Mouse (Mus musculus): ENCODE measurements around the gene Tnni2. TPM values are rescaled to one million over a fixed set of nuclear protein-coding genes. Genes with fewer than 3 reads are reported as not detected.

Tnni2 gene
- total and polyA plus RNA-seq, 3 experiments, result 1.0 to 3.5 TPM; not detected in 1

GRCm38 (mm10) chr7:142483136-142483535, 41.5 kb downstream of the Tnni2 start:
- H3K27me3 ChIP-seq (ENCODE audit: insufficient read depth, low read length), result peaks cover 31% of the 10 kb centered on the region
- DNase-seq (ENCODE audit: low spot score) (no peak), ATAC-seq (ENCODE audit: extremely low read depth, insufficient number of reproducible peaks, low FRiP score, poor library complexity, severe bottlenecking) (no peak)
- TF ChIP-seq CTCF (IDR thresholded peaks at IDR 0.05; ENCODE audit: low read depth, low read length), result no peak
- no peak for TF ChIP-seq TAL1 (conservative IDR thresholded peaks at IDR 0.05; ENCODE audit: low read depth, low read length)
- no peak for TF ChIP-seq GATA1 (IDR thresholded peaks at IDR 0.05; ENCODE audit: borderline replicate concordance, low read length)
- no peak for TF ChIP-seq POLR2AphosphoS5 (IDR thresholded peaks at IDR 0.05; ENCODE audit: insufficient replicate concordance, low read depth, low read length)
- no peak for TF ChIP-seq GATA2 (IDR thresholded peaks at IDR 0.05; ENCODE audit: borderline replicate concordance, low read depth, low read length)
- no peak overlapping the region for H3K4me3 ChIP-seq (ENCODE audit: low read depth, low read length)
- no peaks in the 10 kb centered on the region for H3K4me1 ChIP-seq (ENCODE audit: insufficient read depth, low read depth, low read length)
- no peaks in the 10 kb centered on the region for H3K36me3 ChIP-seq (replicated peaks)
- H3K9me3 ChIP-seq (replicated peaks), result no peaks in the 10 kb centered on the region

DNA sequence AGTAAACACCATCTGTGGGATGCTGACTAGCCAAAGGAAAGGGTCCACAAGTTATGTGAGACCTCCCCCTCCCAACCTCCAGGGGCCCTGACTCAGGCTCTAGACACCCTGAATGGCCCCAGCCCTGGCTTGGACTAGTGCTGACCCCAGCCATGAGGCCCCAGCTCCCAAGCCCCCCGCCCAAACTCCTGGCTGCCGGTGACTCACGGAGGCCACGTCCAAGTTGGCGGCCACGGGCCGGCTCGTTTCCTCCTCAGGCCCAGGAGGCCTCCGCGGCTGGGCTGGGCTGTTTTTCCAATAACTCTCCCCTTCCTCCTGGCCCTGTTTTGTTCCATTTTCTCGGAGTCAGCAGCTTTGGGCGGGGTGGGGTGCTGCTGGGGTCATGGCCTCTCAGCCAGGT, 43.2 kb downstream of the Tnni2 start:
- Histone ChIP-seq H3K27me3 (ENCODE audit: insufficient read depth, low read length) (peaks cover 36% of the 10 kb centered on the region), H3K9me3 (replicated peaks) (no peaks in the 10 kb centered on the region), H3K36me3 (replicated peaks) (no peaks in the 10 kb centered on the region), H3K4me1 (ENCODE audit: insufficient read depth, low read depth, low read length) (no peaks in the 10 kb centered on the region), H3K4me3 (ENCODE audit: low read depth, low read length) (no peak overlapping the region)
- DNase-seq (ENCODE audit: low spot score) (no peak), ATAC-seq (ENCODE audit: extremely low read depth, insufficient number of reproducible peaks, low FRiP score, poor library complexity, severe bottlenecking) (no peak)
- TF ChIP-seq GATA1 (IDR thresholded peaks at IDR 0.05; ENCODE audit: borderline replicate concordance, low read length) (no peak), GATA2 (IDR thresholded peaks at IDR 0.05; ENCODE audit: borderline replicate concordance, low read depth, low read length) (no peak), POLR2AphosphoS5 (IDR thresholded peaks at IDR 0.05; ENCODE audit: insufficient replicate concordance, low read depth, low read length) (no peak), CTCF (IDR thresholded peaks at IDR 0.05; ENCODE audit: low read depth, low read length) (no peak)

DNA sequence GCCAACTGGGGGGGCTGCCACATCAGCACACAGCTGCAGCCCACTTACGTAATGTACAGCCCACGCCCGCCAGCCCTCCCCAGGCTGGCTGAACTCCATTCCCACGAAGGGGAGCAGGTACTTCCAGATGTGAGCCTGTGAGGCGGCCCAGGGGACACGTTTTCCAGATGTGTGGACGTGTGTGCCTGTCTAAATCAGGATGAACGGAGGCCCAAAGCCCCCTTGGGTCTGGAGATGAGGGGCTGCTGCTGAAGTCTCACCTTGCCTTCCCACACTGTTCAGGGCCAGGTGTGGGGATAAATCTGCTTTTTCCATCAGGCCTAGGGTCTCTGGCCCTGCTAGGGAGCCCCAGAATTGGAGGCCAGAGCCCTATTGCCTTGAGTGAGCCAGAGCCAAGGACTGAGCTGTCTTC, 45.1 kb downstream of the Tnni2 start:
- H3K4me1 ChIP-seq (ENCODE audit: insufficient read depth, low read depth, low read length), result no peaks in the 10 kb centered on the region
- H3K36me3 ChIP-seq (replicated peaks), result no peaks in the 10 kb centered on the region

GRCm38 (mm10) chr7:142487341-142487859, 45.8 kb downstream of the Tnni2 start:
- Histone ChIP-seq H3K9me3 (replicated peaks) (no peaks in the 10 kb centered on the region), H3K36me3 (replicated peaks) (no peaks in the 10 kb centered on the region), H3K4me1 (ENCODE audit: insufficient read depth, low read depth, low read length) (no peaks in the 10 kb centered on the region), H3K27me3 (ENCODE audit: insufficient read depth, low read length) (peaks cover 31% of the 10 kb centered on the region), H3K4me3 (ENCODE audit: low read depth, low read length) (no peak overlapping the region)
- ATAC-seq (ENCODE audit: extremely low read depth, insufficient number of reproducible peaks, low FRiP score, poor library complexity, severe bottlenecking) (no peak), DNase-seq (ENCODE audit: low spot score) (no peak)
- TF ChIP-seq GATA2 (IDR thresholded peaks at IDR 0.05; ENCODE audit: borderline replicate concordance, low read depth, low read length), result no peak
- no peak for TF ChIP-seq GATA1 (IDR thresholded peaks at IDR 0.05; ENCODE audit: borderline replicate concordance, low read length)
- TF ChIP-seq CTCF (IDR thresholded peaks at IDR 0.05; ENCODE audit: low read depth, low read length), result no peak
- no peak for TF ChIP-seq TAL1 (conservative IDR thresholded peaks at IDR 0.05; ENCODE audit: low read depth, low read length)
- TF ChIP-seq POLR2AphosphoS5 (IDR thresholded peaks at IDR 0.05; ENCODE audit: insufficient replicate concordance, low read depth, low read length), result no peak

More for the DNA sequence above, 45.1 kb downstream of the Tnni2 start:
- H3K27me3 ChIP-seq (ENCODE audit: insufficient read depth, low read length), result peaks cover 31% of the 10 kb centered on the region
- no peak overlapping the region for H3K4me3 ChIP-seq (ENCODE audit: low read depth, low read length)
- DNase-seq (ENCODE audit: low spot score) (no peak), ATAC-seq (ENCODE audit: extremely low read depth, insufficient number of reproducible peaks, low FRiP score, poor library complexity, severe bottlenecking) (no peak)
- no peak for TF ChIP-seq GATA1 (IDR thresholded peaks at IDR 0.05; ENCODE audit: borderline replicate concordance, low read length)
- TF ChIP-seq GATA2 (IDR thresholded peaks at IDR 0.05; ENCODE audit: borderline replicate concordance, low read depth, low read length), result no peak
- TF ChIP-seq CTCF (IDR thresholded peaks at IDR 0.05; ENCODE audit: low read depth, low read length), result no peak
- TF ChIP-seq TAL1 (conservative IDR thresholded peaks at IDR 0.05; ENCODE audit: low read depth, low read length), result no peak
- TF ChIP-seq POLR2AphosphoS5 (IDR thresholded peaks at IDR 0.05; ENCODE audit: insufficient replicate concordance, low read depth, low read length), result no peak
- no peaks in the 10 kb centered on the region for H3K9me3 ChIP-seq (replicated peaks)

DNA sequence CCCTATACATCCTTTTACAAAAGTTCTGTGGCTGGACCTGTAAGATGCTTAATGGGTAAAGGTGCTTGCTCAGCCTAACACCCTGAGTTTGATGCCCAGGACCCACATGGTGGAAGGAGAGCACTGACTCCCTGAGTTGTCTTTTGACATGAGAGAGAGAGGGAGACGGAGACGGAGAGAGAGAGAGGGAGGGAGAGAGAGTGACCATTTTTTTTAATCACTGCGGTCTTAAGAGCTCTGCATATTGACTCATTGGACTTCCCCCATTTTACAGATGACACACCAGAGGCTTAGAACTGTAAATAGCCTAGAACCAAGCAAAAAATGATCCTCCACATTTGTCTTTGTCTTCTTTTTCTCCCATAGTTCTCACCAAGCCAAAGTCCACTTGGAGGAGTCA, 46.4 kb downstream of the Tnni2 start:
- DNase-seq (ENCODE audit: low spot score), result no peak
- TF ChIP-seq TAL1 (conservative IDR thresholded peaks at IDR 0.05; ENCODE audit: low read depth, low read length) (no peak), POLR2AphosphoS5 (IDR thresholded peaks at IDR 0.05; ENCODE audit: insufficient replicate concordance, low read depth, low read length) (no peak), GATA2 (IDR thresholded peaks at IDR 0.05; ENCODE audit: borderline replicate concordance, low read depth, low read length) (no peak), GATA1 (IDR thresholded peaks at IDR 0.05; ENCODE audit: borderline replicate concordance, low read length) (no peak)
- peaks cover 33% of the 10 kb centered on the region for H3K27me3 ChIP-seq (ENCODE audit: insufficient read depth, low read length)
- ATAC-seq (ENCODE audit: extremely low read depth, insufficient number of reproducible peaks, low FRiP score, poor library complexity, severe bottlenecking), result no peak
- no peaks in the 10 kb centered on the region for H3K9me3 ChIP-seq (replicated peaks)
- no peaks in the 10 kb centered on the region for H3K36me3 ChIP-seq (replicated peaks)
- H3K4me3 ChIP-seq (ENCODE audit: low read depth, low read length), result no peak overlapping the region
- no peaks in the 10 kb centered on the region for H3K4me1 ChIP-seq (ENCODE audit: insufficient read depth, low read depth, low read length)

DNA sequence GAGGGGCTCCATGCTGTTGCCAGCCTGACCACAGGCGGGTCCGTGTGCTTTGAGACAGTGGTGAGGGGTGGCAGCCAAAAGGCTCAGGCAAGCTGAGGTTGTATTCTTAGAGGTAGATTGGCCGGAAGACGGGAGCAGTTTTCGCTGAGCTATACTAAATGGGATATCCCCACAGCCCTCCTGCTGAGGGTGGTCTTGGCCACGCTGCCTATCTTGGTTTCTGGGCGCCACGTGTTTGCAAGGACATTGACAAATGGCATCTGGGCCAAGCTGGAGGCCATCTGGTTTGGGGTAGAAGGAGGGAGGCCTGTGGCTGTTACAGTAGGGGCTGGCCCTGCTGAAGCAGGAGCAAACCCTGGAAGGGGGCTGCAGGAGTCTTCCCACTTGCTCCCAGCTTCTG, 51.9 kb downstream of the Tnni2 start:
- Histone ChIP-seq H3K27me3 (ENCODE audit: insufficient read depth, low read length) (peaks cover 13% of the 10 kb centered on the region), H3K9me3 (replicated peaks) (no peaks in the 10 kb centered on the region), H3K4me1 (ENCODE audit: insufficient read depth, low read depth, low read length) (no peaks in the 10 kb centered on the region), H3K36me3 (replicated peaks) (no peaks in the 10 kb centered on the region), H3K4me3 (ENCODE audit: low read depth, low read length) (no peak overlapping the region)
- no peak for TF ChIP-seq TAL1 (conservative IDR thresholded peaks at IDR 0.05; ENCODE audit: low read depth, low read length)
- no peak for TF ChIP-seq CTCF (IDR thresholded peaks at IDR 0.05; ENCODE audit: low read depth, low read length)
- no peak for TF ChIP-seq POLR2AphosphoS5 (IDR thresholded peaks at IDR 0.05; ENCODE audit: insufficient replicate concordance, low read depth, low read length)
- no peak for TF ChIP-seq GATA2 (IDR thresholded peaks at IDR 0.05; ENCODE audit: borderline replicate concordance, low read depth, low read length)
- TF ChIP-seq GATA1 (IDR thresholded peaks at IDR 0.05; ENCODE audit: borderline replicate concordance, low read length), result no peak
- DNase-seq (ENCODE audit: low spot score) (no peak), ATAC-seq (ENCODE audit: extremely low read depth, insufficient number of reproducible peaks, low FRiP score, poor library complexity, severe bottlenecking) (no peak)

Other genes starting within 250 kb of the Tnni2 start
- not detected in 2 replicates for gene Krtap5-3, start 240.4 kb upstream of the Tnni2 start, total RNA-seq (2014; fragmentation: Nextera tagmentation)
- not detected in 2 replicates for gene Krtap5-3, start 240.4 kb upstream of the Tnni2 start, total RNA-seq (2017)
- gene Krtap5-3, start 240.4 kb upstream of the Tnni2 start, polyA plus RNA-seq (2012), result not detected in 2 replicates
- not detected in 2 replicates for gene Gm7579, start 229.9 kb upstream of the Tnni2 start, total RNA-seq (2014; fragmentation: Nextera tagmentation)
- not detected in 2 replicates for gene Gm7579, start 229.9 kb upstream of the Tnni2 start, total RNA-seq (2017)
- not detected in 2 replicates for gene Gm7579, start 229.9 kb upstream of the Tnni2 start, polyA plus RNA-seq (2012)
- not detected in 2 replicates for gene Krtap5-5, start 211.8 kb upstream of the Tnni2 start, total RNA-seq (2014; fragmentation: Nextera tagmentation)
- not detected in 2 replicates for gene Krtap5-5, start 211.8 kb upstream of the Tnni2 start, total RNA-seq (2017)
- not detected in 2 replicates for gene Krtap5-5, start 211.8 kb upstream of the Tnni2 start, polyA plus RNA-seq (2012)
- gene Gm40460, start 200.7 kb upstream of the Tnni2 start, total RNA-seq (2014; fragmentation: Nextera tagmentation), result not detected in 2 replicates
- gene Gm40460, start 200.7 kb upstream of the Tnni2 start, total RNA-seq (2017), result not detected in 2 replicates
- gene Gm40460, start 200.7 kb upstream of the Tnni2 start, polyA plus RNA-seq (2012), result not detected in 2 replicates
- not detected in 2 replicates for gene Gm2431, start 183.5 kb upstream of the Tnni2 start, total RNA-seq (2014; fragmentation: Nextera tagmentation)
- not detected in 2 replicates for gene Gm2431, start 183.5 kb upstream of the Tnni2 start, total RNA-seq (2017)
- gene Gm2431, start 183.5 kb upstream of the Tnni2 start, polyA plus RNA-seq (2012), result not detected in 2 replicates
- not detected in 2 replicates for gene Gm4559, start 167.4 kb upstream of the Tnni2 start, total RNA-seq (2014; fragmentation: Nextera tagmentation)
- not detected in 2 replicates for gene Gm4559, start 167.4 kb upstream of the Tnni2 start, total RNA-seq (2017)
- gene Gm4559, start 167.4 kb upstream of the Tnni2 start, polyA plus RNA-seq (2012), result not detected in 2 replicates
- not detected in 2 replicates for gene Krtap5-1, start 144.7 kb upstream of the Tnni2 start, total RNA-seq (2014; fragmentation: Nextera tagmentation)
- gene Krtap5-1, start 144.7 kb upstream of the Tnni2 start, total RNA-seq (2017), result not detected in 2 replicates
- not detected in 2 replicates for gene Krtap5-1, start 144.7 kb upstream of the Tnni2 start, polyA plus RNA-seq (2012)
- gene Krtap5-4, start 138.3 kb upstream of the Tnni2 start, total RNA-seq (2014; fragmentation: Nextera tagmentation), result not detected in 2 replicates
- not detected in 2 replicates for gene Krtap5-4, start 138.3 kb upstream of the Tnni2 start, total RNA-seq (2017)
- not detected in 2 replicates for gene Krtap5-4, start 138.3 kb upstream of the Tnni2 start, polyA plus RNA-seq (2012)
- gene Ifitm10, start 68.1 kb upstream of the Tnni2 start, total RNA-seq (2014; fragmentation: Nextera tagmentation), result not detected in 2 replicates
- 0.81 and 0.93 TPM in 2 replicates for gene Ifitm10, start 68.1 kb upstream of the Tnni2 start, total RNA-seq (2017)
- gene Ifitm10, start 68.1 kb upstream of the Tnni2 start, polyA plus RNA-seq (2012), result 0.33 and 0.52 TPM in 2 replicates
- gene Gm49369, start 59.1 kb upstream of the Tnni2 start, total RNA-seq (2014; fragmentation: Nextera tagmentation), result not detected in 2 replicates
- 246 and 291 TPM in 2 replicates for gene Gm49369, start 59.1 kb upstream of the Tnni2 start, total RNA-seq (2017)
- 28.2 and 43.6 TPM in 2 replicates for gene Gm49369, start 59.1 kb upstream of the Tnni2 start, polyA plus RNA-seq (2012)
- gene Ctsd, start 53.8 kb upstream of the Tnni2 start, total RNA-seq (2014; fragmentation: Nextera tagmentation), result 102 and 133 TPM in 2 replicates
- 1,036 and 1,228 TPM in 2 replicates for gene Ctsd, start 53.8 kb upstream of the Tnni2 start, total RNA-seq (2017)
- gene Ctsd, start 53.8 kb upstream of the Tnni2 start, polyA plus RNA-seq (2012), result 43.0 and 64.7 TPM in 2 replicates
- not detected in 2 replicates for gene Syt8, start 7.0 kb upstream of the Tnni2 start, total RNA-seq (2014; fragmentation: Nextera tagmentation)
- 2.1 and 3.5 TPM in 2 replicates for gene Syt8, start 7.0 kb upstream of the Tnni2 start, total RNA-seq (2017)
- gene Syt8, start 7.0 kb upstream of the Tnni2 start, polyA plus RNA-seq (2012), result not detected in 2 replicates
- gene Lsp1, start 19.0 kb downstream of the Tnni2 start, total RNA-seq (2014; fragmentation: Nextera tagmentation), result 0.78 TPM in 1 of 2 replicates, not detected in the other
- 0.16 and 0.41 TPM in 2 replicates for gene Lsp1, start 19.0 kb downstream of the Tnni2 start, total RNA-seq (2017)
- gene Lsp1, start 19.0 kb downstream of the Tnni2 start, polyA plus RNA-seq (2012), result 0.09 TPM in 2 replicates
- not detected in 2 replicates for gene Tnnt3, start 57.0 kb downstream of the Tnni2 start, total RNA-seq (2014; fragmentation: Nextera tagmentation)
- gene Tnnt3, start 57.0 kb downstream of the Tnni2 start, total RNA-seq (2017), result not detected in 2 replicates
- not detected in 2 replicates for gene Tnnt3, start 57.0 kb downstream of the Tnni2 start, polyA plus RNA-seq (2012)
- 33.1 and 49.2 TPM in 2 replicates for gene Mrpl23, start 90.9 kb downstream of the Tnni2 start, total RNA-seq (2014; fragmentation: Nextera tagmentation)
- 44.4 and 54.4 TPM in 2 replicates for gene Mrpl23, start 90.9 kb downstream of the Tnni2 start, total RNA-seq (2017)
- gene Mrpl23, start 90.9 kb downstream of the Tnni2 start, polyA plus RNA-seq (2012), result 21.5 and 30.3 TPM in 2 replicates
- gene Igf2, start 225.0 kb downstream of the Tnni2 start, total RNA-seq (2014; fragmentation: Nextera tagmentation), result not detected in 2 replicates
- gene Igf2, start 225.0 kb downstream of the Tnni2 start, total RNA-seq (2017), result under 0.01 and 0.27 TPM in 2 replicates
- not detected in 2 replicates for gene Igf2, start 225.0 kb downstream of the Tnni2 start, polyA plus RNA-seq (2012)
- gene Gm49394, start 228.1 kb downstream of the Tnni2 start, total RNA-seq (2014; fragmentation: Nextera tagmentation), result not detected in 2 replicates
- under 0.01 TPM in 1 of 2 replicates, not detected in the other for gene Gm49394, start 228.1 kb downstream of the Tnni2 start, total RNA-seq (2017)
- not detected in 2 replicates for gene Gm49394, start 228.1 kb downstream of the Tnni2 start, polyA plus RNA-seq (2012)

All from G1E (cell line).